Mouse (Mus musculus): ENCODE measurements around the gene Nt5c2. TPM values are rescaled to one million over a fixed set of nuclear protein-coding genes. Genes with fewer than 3 reads are reported as not detected.

Nt5c2 gene
- polyA plus RNA-seq, 2 experiments, result 32.9 to 67.1 TPM

GRCm38 (mm10) chr19:46836085-46836484 is 178.9 kb downstream of the Nt5c2 start:
- ATAC-seq (ENCODE audit: low FRiP score, low read depth) (no peak), DNase-seq (ENCODE audit: low spot score) (no peak)
- Histone ChIP-seq H3K27me3 (ENCODE audit: control insufficient read depth, insufficient read depth, low read length) (no peaks in the 10 kb centered on the region), H3K27ac (replicated peaks; ENCODE audit: low read depth, low read length) (no peak overlapping the region), H3K9me3 (ENCODE audit: control insufficient read depth, low read length) (no peaks in the 10 kb centered on the region), H3K4me1 (ENCODE audit: control insufficient read depth, insufficient read depth, low read length) (0 out of 2 replicates have a peak, but pooled peaks cover 2% of the 10 kb centered on the region), H3K9ac (ENCODE audit: low read depth, low read length, severe bottlenecking) (no peak overlapping the region), H3K4me3 (replicated peaks; ENCODE audit: low read length) (no peak overlapping the region), H3K36me3 (ENCODE audit: control insufficient read depth, insufficient read depth, low read length) (no peaks in the 10 kb centered on the region), H3K4me2 (replicated peaks; ENCODE audit: low read depth, low read length, severe bottlenecking) (no peak overlapping the region)
- no peak for TF ChIP-seq POLR2A (IDR thresholded peaks at IDR 0.05; ENCODE audit: borderline replicate concordance, extremely low read depth, insufficient read depth, insufficient read length)
- 96% methylated on average over 3 of the region's 3 CpGs for WGBS

- H3K9me3 ChIP-seq (ENCODE audit: control insufficient read depth, low read length), result no peaks in the 10 kb centered on the region
- 62% methylated on average over 4 of the region's 4 CpGs for WGBS
- H3K27me3 ChIP-seq (ENCODE audit: control insufficient read depth, insufficient read depth, low read length), result no peaks in the 10 kb centered on the region
- H3K9ac ChIP-seq (ENCODE audit: low read depth, low read length, severe bottlenecking), result no peak overlapping the region
- no peak overlapping the region for H3K4me3 ChIP-seq (replicated peaks; ENCODE audit: low read length)
- no peak overlapping the region for H3K27ac ChIP-seq (replicated peaks; ENCODE audit: low read depth, low read length)
- TF ChIP-seq POLR2A (IDR thresholded peaks at IDR 0.05; ENCODE audit: borderline replicate concordance, extremely low read depth, insufficient read depth, insufficient read length), result no peak
- ATAC-seq (ENCODE audit: low FRiP score, low read depth), result no peak
- H3K36me3 ChIP-seq (ENCODE audit: control insufficient read depth, insufficient read depth, low read length), result no peaks in the 10 kb centered on the region
- H3K4me2 ChIP-seq (replicated peaks; ENCODE audit: low read depth, low read length, severe bottlenecking), result no peak overlapping the region
- no peak for DNase-seq (ENCODE audit: low spot score)
- 0 out of 2 replicates have a peak, but pooled peaks cover 2% of the 10 kb centered on the region for H3K4me1 ChIP-seq (ENCODE audit: control insufficient read depth, insufficient read depth, low read length)
Measured at GRCm38 (mm10) chr19:46835339-46835738, 179.6 kb downstream of the Nt5c2 start.

GRCm38 (mm10) chr19:46834301-46834700 is 180.7 kb downstream of the Nt5c2 start:
- no peak for TF ChIP-seq POLR2A (IDR thresholded peaks at IDR 0.05; ENCODE audit: borderline replicate concordance, extremely low read depth, insufficient read depth, insufficient read length)
- no peaks in the 10 kb centered on the region for H3K36me3 ChIP-seq (ENCODE audit: control insufficient read depth, insufficient read depth, low read length)
- ATAC-seq (ENCODE audit: low FRiP score, low read depth) (no peak), DNase-seq (ENCODE audit: low spot score) (no peak)
- H3K4me3 ChIP-seq (replicated peaks; ENCODE audit: low read length), result no peak overlapping the region
- H3K9ac ChIP-seq (ENCODE audit: low read depth, low read length, severe bottlenecking), result no peak overlapping the region
- no peak overlapping the region for H3K4me2 ChIP-seq (replicated peaks; ENCODE audit: low read depth, low read length, severe bottlenecking)
- no peaks in the 10 kb centered on the region for H3K4me1 ChIP-seq (ENCODE audit: control insufficient read depth, insufficient read depth, low read length)
- H3K9me3 ChIP-seq (ENCODE audit: control insufficient read depth, low read length), result no peaks in the 10 kb centered on the region
- WGBS, result 82% methylated on average over 5 of the region's 5 CpGs
- no peak overlapping the region for H3K27ac ChIP-seq (replicated peaks; ENCODE audit: low read depth, low read length)
- no peaks in the 10 kb centered on the region for H3K27me3 ChIP-seq (ENCODE audit: control insufficient read depth, insufficient read depth, low read length)

Other genes starting within 250 kb of the Nt5c2 start
- 1.2 and 1.3 TPM in 2 replicates for gene Ina, start 455 bp downstream of the Nt5c2 start, polyA plus RNA-seq (2012; rRNA removed)
- gene Ina, start 455 bp downstream of the Nt5c2 start, polyA plus RNA-seq (2014; fragmentation: Nextera tagmentation; extraction: Ambion mirVana), result 0.40 and 0.48 TPM in 2 replicates
- 30.5 and 33.9 TPM in 2 replicates for gene Pcgf6, start 35.8 kb upstream of the Nt5c2 start, polyA plus RNA-seq (2012; rRNA removed)
- 17.7 and 20.5 TPM in 2 replicates for gene Pcgf6, start 35.8 kb upstream of the Nt5c2 start, polyA plus RNA-seq (2014; fragmentation: Nextera tagmentation; extraction: Ambion mirVana)
- 8.1 and 8.7 TPM in 2 replicates for gene Taf5, start 52.6 kb upstream of the Nt5c2 start, polyA plus RNA-seq (2012; rRNA removed)
- 7.9 and 8.8 TPM in 2 replicates for gene Taf5, start 52.6 kb upstream of the Nt5c2 start, polyA plus RNA-seq (2014; fragmentation: Nextera tagmentation; extraction: Ambion mirVana)
- gene Usmg5, start 75.5 kb upstream of the Nt5c2 start, polyA plus RNA-seq (2012; rRNA removed), result 498 and 671 TPM in 2 replicates
- 1,023 and 1,208 TPM in 2 replicates for gene Usmg5, start 75.5 kb upstream of the Nt5c2 start, polyA plus RNA-seq (2014; fragmentation: Nextera tagmentation; extraction: Ambion mirVana)
- 18.0 and 20.8 TPM in 2 replicates for gene Pdcd11, start 75.6 kb upstream of the Nt5c2 start, polyA plus RNA-seq (2012; rRNA removed)
- gene Pdcd11, start 75.6 kb upstream of the Nt5c2 start, polyA plus RNA-seq (2014; fragmentation: Nextera tagmentation; extraction: Ambion mirVana), result 11.0 and 11.1 TPM in 2 replicates
- gene Calhm2, start 123.1 kb upstream of the Nt5c2 start, polyA plus RNA-seq (2012; rRNA removed), result 11.4 and 13.9 TPM in 2 replicates
- 4.7 and 5.2 TPM in 2 replicates for gene Calhm2, start 123.1 kb upstream of the Nt5c2 start, polyA plus RNA-seq (2014; fragmentation: Nextera tagmentation; extraction: Ambion mirVana)
- gene Calhm1, start 129.1 kb upstream of the Nt5c2 start, polyA plus RNA-seq (2012; rRNA removed), result not detected in 2 replicates
- gene Calhm1, start 129.1 kb upstream of the Nt5c2 start, polyA plus RNA-seq (2014; fragmentation: Nextera tagmentation; extraction: Ambion mirVana), result not detected in 2 replicates
- not detected in 2 replicates for gene Calhm3, start 142.6 kb upstream of the Nt5c2 start, polyA plus RNA-seq (2012; rRNA removed)
- not detected in 2 replicates for gene Calhm3, start 142.6 kb upstream of the Nt5c2 start, polyA plus RNA-seq (2014; fragmentation: Nextera tagmentation; extraction: Ambion mirVana)
- gene Neurl1a, start 163.7 kb upstream of the Nt5c2 start, polyA plus RNA-seq (2012; rRNA removed), result 10.3 and 11.9 TPM in 2 replicates
- gene Neurl1a, start 163.7 kb upstream of the Nt5c2 start, polyA plus RNA-seq (2014; fragmentation: Nextera tagmentation; extraction: Ambion mirVana), result 6.6 and 8.0 TPM in 2 replicates

Measured in limb, embryonic 14.5 days (tissue).